Mouse (Mus musculus) CH12.LX (cell line): ENCODE results near the gene Setd6.

Source experiments
- CHD2 ChIP-seq: IDR thresholded peaks from 2 replicates; pipeline ENCODE4 v1.6.1; 2011; ENCODE audit warnings: low read length, improper control_type of control experiment
- CTCF ChIP-seq, 2 experiments: IDR thresholded peaks in 1 of 2; conservative IDR thresholded peaks in 1 of 2; 2 replicates each; pipeline ENCODE4 v1.5.1; 2011 to 2012; ENCODE audit warnings: low read depth in 2 of 2, low read length in 2 of 2, improper control_type of control experiment in 1 of 2, inconsistent platforms in 1 of 2, mild to moderate bottlenecking in 1 of 2, moderate library complexity in 1 of 2
- ELF1 ChIP-seq: IDR thresholded peaks from 2 replicates; pipeline ENCODE4 v1.6.1; 2014; ENCODE audit warnings: low read depth, mild to moderate bottlenecking, inconsistent platforms, low read length, improper control_type of control experiment
- ETS1 ChIP-seq: conservative IDR thresholded peaks from 2 replicates; pipeline ENCODE4 v1.6.1; 2012; ENCODE audit warnings: low read depth, mild to moderate bottlenecking, inconsistent platforms, low read length, improper control_type of control experiment, moderate library complexity
- KAT2A ChIP-seq: IDR thresholded peaks from 2 replicates; pipeline ENCODE4 v1.6.1; 2012; ENCODE audit warnings: low read length, improper control_type of control experiment, inconsistent platforms; ENCODE audit not compliant: insufficient replicate concordance
- MYC ChIP-seq: IDR thresholded peaks from 2 replicates; pipeline ENCODE4 v1.6.1; 2011; ENCODE audit warnings: low read depth, mild to moderate bottlenecking, improper control_type of control experiment, low read length
- POLR2A ChIP-seq: IDR thresholded peaks from 2 replicates; pipeline ENCODE4 v1.6.1; 2011; ENCODE audit warnings: low read depth, mild to moderate bottlenecking, improper control_type of control experiment, low read length
- POLR2AphosphoS2 ChIP-seq: IDR thresholded peaks from 2 replicates; pipeline ENCODE4 v1.6.1; 2011; ENCODE audit warnings: low read depth, low read length, improper control_type of control experiment
- SMC3 ChIP-seq: IDR thresholded peaks from 2 replicates; pipeline ENCODE4 v1.6.1; 2011; ENCODE audit warnings: low read depth, low read length, improper control_type of control experiment
- USF1 ChIP-seq: IDR thresholded peaks from 2 replicates; pipeline ENCODE4 v1.6.1; 2014; ENCODE audit warnings: low read depth, mild to moderate bottlenecking, inconsistent platforms, low read length, improper control_type of control experiment

DNA sequence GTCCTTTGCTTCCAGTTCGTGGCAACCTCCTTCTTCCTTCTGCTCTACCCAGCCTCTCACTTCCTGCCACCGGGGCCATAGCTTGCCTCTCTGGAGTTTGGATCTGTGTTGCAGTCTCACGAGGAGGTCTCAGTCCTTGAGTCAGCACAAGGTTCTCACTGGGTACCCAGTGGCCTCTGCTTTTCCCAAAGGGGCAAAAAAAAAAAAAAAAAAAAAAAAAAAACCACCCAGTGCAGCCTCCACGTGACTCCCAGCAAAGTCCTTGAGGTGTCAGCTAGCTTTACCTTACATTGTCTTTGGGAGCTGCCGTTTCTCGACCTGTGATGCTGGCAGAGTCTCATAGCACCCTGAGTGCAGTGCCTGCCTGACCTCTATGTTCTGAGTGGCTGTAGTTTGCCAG is 17.5 kb upstream of the Setd6 start:
- TF ChIP-seq CTCF (conservative IDR thresholded peaks at IDR 0.05 in 1 of 2, IDR thresholded peaks at IDR 0.05 in 1 of 2; ENCODE audit: low read depth in 2 of 2, low read length in 2 of 2), result no peak
- no peak for TF ChIP-seq POLR2AphosphoS2
- no peak for TF ChIP-seq ELF1
- no peak for TF ChIP-seq MYC
- TF ChIP-seq POLR2A, result no peak
- TF ChIP-seq ETS1, result no peak
- no peak for TF ChIP-seq CHD2
- no peak for TF ChIP-seq KAT2A
- no peak for TF ChIP-seq SMC3
- no peak; the same call in 1 of the 2 replicates for TF ChIP-seq USF1
